Mouse (Mus musculus) ES-Bruce4 (cell line): ENCODE measurements at regions not wholly inside any gene's neighbourhood (a gene's known extent, or its start where the extent isn't known, plus 50 kb on each side); places are given as distances from the start of the nearest gene placed in this dataset.

Source experiments
- H3K27ac ChIP-seq: 2 replicates; pipeline ENCODE4 v1.5.1; 2012; ENCODE audit warnings: low read length, inconsistent platforms; ENCODE audit not compliant: insufficient read depth
- H3K27me3 ChIP-seq: 2 replicates; pipeline ENCODE4 v1.6.1; 2012; ENCODE audit warnings: mild to moderate bottlenecking, low read length, inconsistent platforms; ENCODE audit not compliant: control insufficient read depth, poor library complexity, insufficient read depth, severe bottlenecking
- H3K36me3 ChIP-seq: 2 replicates; pipeline ENCODE4 v1.6.1; 2012; ENCODE audit warnings: inconsistent platforms, mild to moderate bottlenecking, low read length, moderate library complexity; ENCODE audit not compliant: control insufficient read depth, poor library complexity, insufficient read depth, severe bottlenecking
- H3K4me1 ChIP-seq: one replicate; pipeline ENCODE4 v1.8.1; 2011; ENCODE audit warnings: low read length; ENCODE audit not compliant: control insufficient read depth, insufficient read depth
- H3K4me3 ChIP-seq: 2 replicates; pipeline ENCODE4 v1.5.1; 2011; ENCODE audit warnings: low read depth, mild to moderate bottlenecking, low read length
- H3K9ac ChIP-seq: 2 replicates; pipeline ENCODE4 v1.6.1; 2012; ENCODE audit warnings: low read depth, mild to moderate bottlenecking, inconsistent platforms; ENCODE audit not compliant: poor library complexity, severe bottlenecking
- H3K9me3 ChIP-seq: replicated peaks from 2 replicates; pipeline ENCODE4 v1.6.1; 2012; ENCODE audit warnings: mild to moderate bottlenecking, low read length, inconsistent platforms; ENCODE audit not compliant: control insufficient read depth, poor library complexity, insufficient read depth, severe bottlenecking
- CTCF ChIP-seq: IDR thresholded peaks from one replicate; pipeline ENCODE4 v1.8.1; 2011; ENCODE audit warnings: low read depth, low read length
- EP300 ChIP-seq: IDR thresholded peaks from 2 replicates; pipeline ENCODE4 v1.6.1; 2011; ENCODE audit warnings: low read depth, low read length; ENCODE audit not compliant: insufficient read depth
- POLR2A ChIP-seq: IDR thresholded peaks from one replicate; pipeline ENCODE4 v1.8.1; 2011; ENCODE audit warnings: low read length; ENCODE audit not compliant: insufficient read depth

DNA sequence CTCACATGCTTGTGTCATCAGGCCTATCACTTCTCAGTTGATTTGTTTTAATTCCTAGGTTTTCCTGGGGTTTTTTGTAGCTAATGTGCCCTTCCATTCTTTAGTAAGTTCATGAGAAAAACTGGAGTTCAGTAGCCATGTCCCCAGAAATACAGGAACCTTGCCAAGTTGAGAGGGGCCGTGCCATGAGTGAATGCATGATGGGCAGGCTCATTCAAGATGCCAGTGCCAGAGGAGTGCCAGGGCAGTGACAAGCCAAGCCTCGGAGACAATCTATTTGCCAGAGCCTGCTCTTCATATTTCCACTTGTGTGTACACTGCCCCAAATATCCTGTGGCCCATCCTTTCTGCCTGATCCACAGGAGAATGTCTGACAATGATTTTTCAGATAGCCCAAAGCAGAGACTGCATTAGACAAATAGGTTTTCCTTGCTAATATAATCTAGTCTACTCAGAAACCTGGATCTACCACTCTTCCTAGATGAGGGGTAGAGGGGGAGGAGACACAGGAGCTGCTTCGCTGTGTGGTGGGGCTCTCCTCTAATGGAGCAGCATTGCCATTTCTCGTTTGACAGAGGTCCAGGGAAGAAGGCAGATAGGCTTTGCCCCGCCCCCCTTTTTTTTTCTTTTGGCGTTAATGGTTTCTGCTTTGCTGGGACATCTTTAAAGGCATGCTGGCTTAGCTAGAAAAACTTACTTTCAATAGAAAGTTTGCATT is 569.5 kb upstream of the Arid1b start:
- no peak for TF ChIP-seq POLR2A
- TF ChIP-seq EP300: no peak
- TF ChIP-seq CTCF: no peak

GRCm38 (mm10) chr17:4425342-4425741 is 568.8 kb upstream of the Arid1b start:
- Histone ChIP-seq H3K9ac (no peak overlapping the region), H3K27ac (no peak overlapping the region), H3K4me1 (no peaks in the 10 kb centered on the region), H3K4me3 (no peak overlapping the region), H3K9me3 (no peaks in the 10 kb centered on the region), H3K36me3 (no peaks in the 10 kb centered on the region), H3K27me3 (no peaks in the 10 kb centered on the region)
- no peak for TF ChIP-seq EP300
- no peak for TF ChIP-seq POLR2A
- no peak for TF ChIP-seq CTCF

More for the DNA sequence above, 569.5 kb upstream of the Arid1b start:
- no peaks in the 10 kb centered on the region for H3K4me1 ChIP-seq
- no peaks in the 10 kb centered on the region for H3K9me3 ChIP-seq
- H3K27ac ChIP-seq: no peak overlapping the region
- no peak overlapping the region for H3K4me3 ChIP-seq
- no peak overlapping the region for H3K9ac ChIP-seq
- H3K36me3 ChIP-seq: no peaks in the 10 kb centered on the region
- no peaks in the 10 kb centered on the region for H3K27me3 ChIP-seq

DNA sequence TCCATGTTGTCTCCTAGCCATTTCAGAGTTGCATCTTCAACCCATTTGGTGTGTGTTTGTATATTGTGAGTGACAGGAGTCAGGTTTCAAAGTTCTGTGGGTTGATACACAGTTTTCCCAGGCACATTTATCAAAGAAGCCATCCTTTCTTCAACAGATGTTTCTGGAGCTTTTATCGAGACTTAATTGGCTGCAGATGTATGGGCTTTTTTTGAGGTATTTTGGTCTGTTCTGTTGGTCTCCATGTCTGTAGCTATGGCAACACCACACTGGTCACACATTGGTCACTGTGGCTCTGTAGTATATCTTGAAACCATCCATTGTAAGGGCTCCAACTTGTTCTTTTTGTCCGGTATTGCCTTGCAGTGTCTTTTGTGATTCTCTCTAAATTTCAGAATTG is 565.1 kb upstream of the Arid1b start:
- no peaks in the 10 kb centered on the region for H3K9me3 ChIP-seq
- H3K27me3 ChIP-seq: no peaks in the 10 kb centered on the region
- no peaks in the 10 kb centered on the region for H3K36me3 ChIP-seq
- H3K9ac ChIP-seq: no peak overlapping the region
- H3K4me1 ChIP-seq: no peaks in the 10 kb centered on the region
- H3K27ac ChIP-seq: no peak overlapping the region
- H3K4me3 ChIP-seq: no peak overlapping the region
- TF ChIP-seq CTCF: no peak
- no peak for TF ChIP-seq EP300
- TF ChIP-seq POLR2A: no peak

GRCm38 (mm10) chr17:4445606-4446005 is 548.5 kb upstream of the Arid1b start:
- H3K4me3 ChIP-seq: no peak overlapping the region

GRCm38 (mm10) chr17:4457491-4457890 is 536.6 kb upstream of the Arid1b start:
- no peak overlapping the region for H3K4me3 ChIP-seq
- H3K9ac ChIP-seq: no peak overlapping the region
- no peaks in the 10 kb centered on the region for H3K36me3 ChIP-seq
- no peak for TF ChIP-seq EP300
- no peak for TF ChIP-seq CTCF
- no peak for TF ChIP-seq POLR2A
- H3K4me1 ChIP-seq: no peaks in the 10 kb centered on the region
- no peaks in the 10 kb centered on the region for H3K27me3 ChIP-seq
- H3K9me3 ChIP-seq: no peaks in the 10 kb centered on the region
- H3K27ac ChIP-seq: no peak overlapping the region

More at GRCm38 (mm10) chr17:4445606-4446005, 548.5 kb upstream of the Arid1b start:
- no peaks in the 10 kb centered on the region for H3K36me3 ChIP-seq
- H3K9me3 ChIP-seq: no peaks in the 10 kb centered on the region; the same call in 1 of the 2 replicates
- no peak overlapping the region for H3K27ac ChIP-seq
- no peaks in the 10 kb centered on the region for H3K4me1 ChIP-seq
- no peaks in the 10 kb centered on the region for H3K27me3 ChIP-seq
- no peak overlapping the region for H3K9ac ChIP-seq
- TF ChIP-seq CTCF (no peak), POLR2A (no peak), EP300 (no peak)

DNA sequence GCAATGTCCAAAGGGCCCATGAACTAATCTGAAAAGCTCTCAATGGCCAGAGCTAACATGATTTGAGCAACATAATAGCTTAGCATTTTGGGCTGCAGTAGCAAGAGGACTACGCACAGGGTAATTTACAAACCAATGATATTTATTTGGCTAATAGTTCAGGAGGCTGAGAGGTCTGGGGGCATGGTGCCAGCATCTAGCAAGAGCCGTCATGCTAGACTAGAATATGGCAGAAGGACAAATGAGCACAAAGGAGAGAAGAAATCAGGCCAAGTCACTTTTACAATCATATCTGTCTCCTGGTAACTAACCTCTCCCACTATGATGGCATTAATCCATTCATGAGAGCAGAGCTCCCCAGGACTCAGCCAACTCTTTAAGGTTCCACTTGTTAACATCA is 532.6 kb upstream of the Arid1b start:
- H3K9ac ChIP-seq: no peak overlapping the region
- no peaks in the 10 kb centered on the region for H3K4me1 ChIP-seq
- H3K36me3 ChIP-seq: no peaks in the 10 kb centered on the region
- H3K9me3 ChIP-seq: no peaks in the 10 kb centered on the region
- H3K4me3 ChIP-seq: no peak overlapping the region
- TF ChIP-seq POLR2A (no peak), EP300 (no peak), CTCF (no peak)
- no peak overlapping the region for H3K27ac ChIP-seq
- H3K27me3 ChIP-seq: no peaks in the 10 kb centered on the region
